Mouse (Mus musculus): ENCODE measurements around the gene Shank1.

- no peak for TF ChIP-seq CTCF (IDR thresholded peaks at IDR 0.05; ENCODE audit: control insufficient read depth, insufficient read depth, insufficient replicate concordance, low read depth, low read length)
- peak; percentile 61 for TF ChIP-seq POLR2A (IDR thresholded peaks at IDR 0.05; ENCODE audit: control insufficient read depth, low read depth, low read length)
Observed at GRCm38 (mm10) chr7:44374756-44375155, 64.7 kb downstream of the Shank1 start.

All from testis, adult 2 months (tissue).